Mouse (Mus musculus): ENCODE measurements around the gene Cblc. TPM values are rescaled to one million over a fixed set of nuclear protein-coding genes. Genes with fewer than 3 reads are reported as not detected.

Cblc gene
- 4.2 and 4.9 TPM in 2 replicates for polyA plus RNA-seq (2015; fragmentation: Nextera tagmentation; extraction: Ambion mirVana)

- Histone ChIP-seq H3K4me1 (no peaks in the 10 kb centered on the region), H3K27ac (no peak within 1 kb of the TSS), H3K9me3 (no peaks in the 10 kb centered on the region), H3K4me2 (replicated peaks) (peak within 1 kb of the TSS; percentile 44), H3K9ac (peak within 1 kb of the TSS; percentile 46), H3K4me3 (peak within 1 kb of the TSS; percentile 33), H3K27me3 (peaks cover 43% of the 10 kb centered on the region), H3K36me3 (no peaks in the 10 kb centered on the region)
- ATAC-seq (ENCODE audit: low FRiP score, low read depth): peak; percentile 46; the same call in 1 of the 2 replicates
- 2% methylated on average over 31 of the region's 32 CpGs for WGBS
Observed at GRCm38 (mm10) chr7:19796697-19797588, at the start of gene Cblc. Cblc (minus strand) TSS chr7:19796809.

GRCm38 (mm10) chr7:19844521-19845171, 48.0 kb upstream of the Cblc start:
- Histone ChIP-seq H3K4me2 (replicated peaks) (no peak overlapping the region), H3K4me1 (peaks cover 3% of the 10 kb centered on the region; the same call in 1 of the 2 replicates), H3K27ac (no peak overlapping the region), H3K9ac (no peak overlapping the region), H3K9me3 (no peaks in the 10 kb centered on the region), H3K4me3 (no peak overlapping the region), H3K36me3 (no peaks in the 10 kb centered on the region), H3K27me3 (peaks cover 63% of the 10 kb centered on the region)
- 63% methylated on average over 15 of the region's 15 CpGs for WGBS
- ATAC-seq (ENCODE audit: low FRiP score, low read depth): no peak

- ATAC-seq (ENCODE audit: low FRiP score, low read depth): no peak
- H3K9ac ChIP-seq: no peak overlapping the region
- peaks cover 53% of the 10 kb centered on the region for H3K27me3 ChIP-seq
- WGBS: 5% methylated on average over 11 of the region's 11 CpGs
- no peaks in the 10 kb centered on the region for H3K9me3 ChIP-seq
- H3K36me3 ChIP-seq: no peaks in the 10 kb centered on the region
- no peak overlapping the region for H3K4me3 ChIP-seq
- H3K4me2 ChIP-seq (replicated peaks): no peak overlapping the region
- peaks cover 3% of the 10 kb centered on the region; the same call in 1 of the 2 replicates for H3K4me1 ChIP-seq
- no peak overlapping the region for H3K27ac ChIP-seq
Observed at GRCm38 (mm10) chr7:19843561-19843960, 47.0 kb upstream of the Cblc start.

GRCm38 (mm10) chr7:19842885-19843504, 46.4 kb upstream of the Cblc start:
- no peak for ATAC-seq (ENCODE audit: low FRiP score, low read depth)
- Histone ChIP-seq H3K4me2 (replicated peaks) (no peak overlapping the region), H3K4me1 (peaks cover 3% of the 10 kb centered on the region; the same call in 1 of the 2 replicates), H3K4me3 (no peak overlapping the region), H3K27me3 (peaks cover 48% of the 10 kb centered on the region), H3K9me3 (no peaks in the 10 kb centered on the region), H3K36me3 (no peaks in the 10 kb centered on the region), H3K27ac (no peak overlapping the region), H3K9ac (no peak overlapping the region)
- WGBS: 28% methylated on average over 19 of the region's 19 CpGs

GRCm38 (mm10) chr7:19841686-19842413, 45.2 kb upstream of the Cblc start:
- no peaks in the 10 kb centered on the region for H3K36me3 ChIP-seq
- no peaks in the 10 kb centered on the region for H3K4me1 ChIP-seq
- 82% methylated on average over 21 of the region's 21 CpGs for WGBS
- H3K9ac ChIP-seq: no peak overlapping the region
- H3K9me3 ChIP-seq: no peaks in the 10 kb centered on the region
- H3K27me3 ChIP-seq: peaks cover 36% of the 10 kb centered on the region
- no peak for ATAC-seq (ENCODE audit: low FRiP score, low read depth)
- H3K4me2 ChIP-seq (replicated peaks): no peak overlapping the region
- H3K4me3 ChIP-seq: no peak overlapping the region
- no peak overlapping the region for H3K27ac ChIP-seq

- Histone ChIP-seq H3K27ac (no peak overlapping the region), H3K36me3 (no peaks in the 10 kb centered on the region), H3K4me1 (no peaks in the 10 kb centered on the region), H3K9ac (no peak overlapping the region), H3K4me3 (no peak overlapping the region), H3K4me2 (replicated peaks) (no peak overlapping the region), H3K9me3 (no peaks in the 10 kb centered on the region), H3K27me3 (peaks cover 29% of the 10 kb centered on the region)
- ATAC-seq (ENCODE audit: low FRiP score, low read depth): no peak
- 81% methylated on average over 3 of the region's 3 CpGs for WGBS
Observed at GRCm38 (mm10) chr7:19840936-19841335, 44.3 kb upstream of the Cblc start.

- H3K9me3 ChIP-seq: no peaks in the 10 kb centered on the region
- ATAC-seq (ENCODE audit: low FRiP score, low read depth): no peak
Observed at GRCm38 (mm10) chr7:19840371-19840770, 43.8 kb upstream of the Cblc start.

GRCm38 (mm10) chr7:19836843-19837242, 40.2 kb upstream of the Cblc start:
- Histone ChIP-seq H3K27ac (no peak overlapping the region), H3K9ac (no peak overlapping the region), H3K4me3 (no peak overlapping the region), H3K4me1 (no peaks in the 10 kb centered on the region), H3K9me3 (no peaks in the 10 kb centered on the region), H3K36me3 (no peaks in the 10 kb centered on the region), H3K4me2 (replicated peaks) (no peak overlapping the region), H3K27me3 (0 out of 2 replicates have a peak, but pooled peaks cover 4% of the 10 kb centered on the region)
- WGBS: 63% methylated on average over 3 of the region's 3 CpGs
- no peak for ATAC-seq (ENCODE audit: low FRiP score, low read depth)

More at GRCm38 (mm10) chr7:19840371-19840770, 43.8 kb upstream of the Cblc start:
- 79% methylated on average over 4 of the region's 4 CpGs for WGBS
- H3K27me3 ChIP-seq: peaks cover 25% of the 10 kb centered on the region
- no peaks in the 10 kb centered on the region for H3K4me1 ChIP-seq
- no peaks in the 10 kb centered on the region for H3K36me3 ChIP-seq
- no peak overlapping the region for H3K4me2 ChIP-seq (replicated peaks)
- H3K27ac ChIP-seq: no peak overlapping the region
- H3K9ac ChIP-seq: no peak overlapping the region
- H3K4me3 ChIP-seq: no peak overlapping the region

GRCm38 (mm10) chr7:19834055-19834454, 37.4 kb upstream of the Cblc start:
- H3K9ac ChIP-seq: no peak overlapping the region
- ATAC-seq (ENCODE audit: low FRiP score, low read depth): no peak
- WGBS: 65% methylated on average over 3 of the region's 3 CpGs
- no peaks in the 10 kb centered on the region for H3K9me3 ChIP-seq
- no peak overlapping the region for H3K4me3 ChIP-seq
- no peak overlapping the region for H3K27ac ChIP-seq
- peaks cover 10% of the 10 kb centered on the region; the same call in 1 of the 2 replicates for H3K27me3 ChIP-seq
- peaks cover 5% of the 10 kb centered on the region for H3K4me1 ChIP-seq
- no peak overlapping the region for H3K4me2 ChIP-seq (replicated peaks)
- no peaks in the 10 kb centered on the region for H3K36me3 ChIP-seq

GRCm38 (mm10) chr7:19831837-19832236, 35.2 kb upstream of the Cblc start:
- Histone ChIP-seq H3K4me3 (no peak overlapping the region), H3K9me3 (no peaks in the 10 kb centered on the region), H3K36me3 (no peaks in the 10 kb centered on the region), H3K4me1 (peaks cover 8% of the 10 kb centered on the region), H3K27ac (no peak overlapping the region), H3K9ac (no peak overlapping the region), H3K4me2 (replicated peaks) (no peak overlapping the region), H3K27me3 (peaks cover 10% of the 10 kb centered on the region; the same call in 1 of the 2 replicates)
- no peak for ATAC-seq (ENCODE audit: low FRiP score, low read depth)
- 43% methylated on average over 9 of the region's 9 CpGs for WGBS

GRCm38 (mm10) chr7:19830682-19831156, 34.1 kb upstream of the Cblc start:
- peak; percentile 41; the same call in 1 of the 2 replicates for ATAC-seq (ENCODE audit: low FRiP score, low read depth)
- H3K4me3 ChIP-seq: no peak overlapping the region
- peaks cover 11% of the 10 kb centered on the region for H3K4me1 ChIP-seq
- H3K36me3 ChIP-seq: no peaks in the 10 kb centered on the region
- H3K9ac ChIP-seq: no peak overlapping the region
- H3K27me3 ChIP-seq: peaks cover 10% of the 10 kb centered on the region; the same call in 1 of the 2 replicates
- no peaks in the 10 kb centered on the region for H3K9me3 ChIP-seq
- 29% methylated on average over 13 of the region's 13 CpGs for WGBS
- H3K27ac ChIP-seq: no peak overlapping the region
- H3K4me2 ChIP-seq (replicated peaks): no peak overlapping the region

Measured in limb, embryonic 13.5 days (tissue).